Mouse (Mus musculus) small intestine, adult 2 months (tissue): ENCODE measurements around the gene CT030661.1. TPM values are rescaled to one million over a fixed set of nuclear protein-coding genes. Genes with fewer than 3 reads are reported as not detected.
"Not testable (repeated sequence)": the region's sequence is repeated elsewhere in the genome, so short reads cannot be mapped to it uniquely, and the experiment has no call there.

Experiments used
- H3K27ac ChIP-seq: fragments of 200-500 bp; 2 replicates; pipeline ENCODE4 v1.5.1; 2012; ENCODE audit warnings: low read depth, low read length, control low read depth, inconsistent platforms; ENCODE audit not compliant: insufficient read depth
- H3K27me3 ChIP-seq: fragments of 200-500 bp; 2 replicates; pipeline ENCODE4 v1.6.1; 2012; ENCODE audit warnings: mild to moderate bottlenecking, moderate library complexity, low read length, inconsistent platforms; ENCODE audit not compliant: control insufficient read depth, insufficient read depth
- H3K36me3 ChIP-seq: fragments of 200-500 bp; 2 replicates; pipeline ENCODE4 v1.6.1; 2012; ENCODE audit warnings: mild to moderate bottlenecking, low read length, control low read depth, inconsistent platforms; ENCODE audit not compliant: control insufficient read depth, insufficient read depth
- H3K4me1 ChIP-seq: fragments of 200-500 bp; 2 replicates; pipeline ENCODE4 v1.6.1; 2012; ENCODE audit warnings: low read length, inconsistent platforms, mixed read lengths; ENCODE audit not compliant: control insufficient read depth, insufficient read depth, insufficient read length
- H3K4me3 ChIP-seq: fragments of 200-500 bp; 2 replicates; pipeline ENCODE4 v1.5.1; 2012; ENCODE audit warnings: low read depth, mild to moderate bottlenecking, control low read depth, inconsistent platforms, low read length, moderate library complexity
- CTCF ChIP-seq: fragments of 200-500 bp; IDR thresholded peaks from 2 replicates; pipeline ENCODE4 v1.5.1; 2012; ENCODE audit warnings: low read depth, mild to moderate bottlenecking, control low read depth, inconsistent platforms, low read length, moderate library complexity, mixed read lengths; ENCODE audit not compliant: insufficient replicate concordance, insufficient read length; ENCODE audit errors: extremely low read depth
- POLR2A ChIP-seq: fragments of 200-500 bp; IDR thresholded peaks from 2 replicates; pipeline ENCODE4 v1.6.1; 2012; ENCODE audit warnings: low read depth, mild to moderate bottlenecking, control low read depth, inconsistent platforms, low read length, moderate library complexity
- WGBS: fragments of 180-500 bp; shearing (Covaris S2); methylation state at CpG from one replicate; pipeline ENCODE4 v1.1.7; 2018; 5-methylcytosine and 5-hydroxymethylcytosine counted together
- polyA plus RNA-seq: library from polyadenylated mRNA; depleted of rRNA; stranded (reverse); fragments of >200 nt; gene quantifications from 2 replicates; pipeline ENCODE4 v1.2.3, GENCODE M21; 2012; rRNA removed

Gene CT030661.1
- 0.09 and 0.18 TPM in 2 replicates for polyA plus RNA-seq

DNA sequence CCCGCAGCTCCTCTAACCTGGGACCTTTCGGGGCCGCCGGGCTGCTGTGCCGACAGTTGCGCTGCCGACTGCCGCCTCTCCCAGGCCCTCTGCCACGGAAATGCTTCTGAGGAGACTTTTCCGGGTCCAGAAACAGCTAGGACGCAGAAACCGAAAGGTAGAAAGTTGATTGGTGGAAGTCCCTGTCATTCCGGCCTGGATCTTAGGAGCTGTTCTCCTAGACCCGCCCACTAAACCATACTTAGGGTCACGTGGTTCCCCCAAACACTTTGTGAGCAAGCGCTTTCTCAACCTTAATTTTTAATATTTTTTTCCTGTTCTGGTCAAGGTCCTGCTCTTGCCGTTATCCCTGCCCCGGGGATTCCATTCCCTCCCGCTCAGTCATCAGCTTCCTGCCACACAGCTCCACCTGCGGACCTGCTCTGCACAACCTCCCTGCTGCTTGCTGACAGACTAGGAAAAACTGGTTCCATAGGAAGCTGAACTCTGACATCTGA is at the start of gene CT030661.1:
TSS of gene CT030661.1 (minus strand) at position 108 of the 497 bp plus-strand sequence.
- Histone ChIP-seq H3K27ac (peak within 1 kb of the TSS; percentile 82), H3K4me3 (peak within 1 kb of the TSS; percentile 85)
- peak; percentile 85 for TF ChIP-seq POLR2A
- not testable (repeated sequence) for H3K27me3 ChIP-seq, H3K36me3 ChIP-seq, H3K4me1 ChIP-seq
- under 1% methylated on average over 20 of the region's 20 CpGs for WGBS

DNA sequence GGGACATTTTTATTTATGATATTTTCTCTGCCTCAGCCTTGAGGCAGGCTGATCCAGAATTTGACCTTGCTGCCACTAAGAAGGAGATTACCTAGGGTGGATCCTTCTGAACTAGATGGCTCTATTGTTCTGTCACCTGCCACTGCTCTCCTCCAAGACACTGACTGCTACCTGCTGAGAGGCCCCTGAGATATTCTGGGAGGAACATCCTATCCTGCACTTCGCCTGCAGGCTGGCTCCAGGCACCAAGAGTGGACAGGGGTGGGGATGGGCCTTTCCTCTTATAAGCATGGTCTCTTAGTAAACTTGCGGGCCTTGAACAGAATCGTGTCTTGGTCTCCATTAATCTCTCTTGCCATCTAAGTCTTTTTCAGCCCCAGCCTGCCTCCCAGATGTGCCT is 49.3 kb upstream of the CT030661.1 start:
- WGBS = over 99% methylated on average over 3 of the region's 3 CpGs
- no peak overlapping the region for H3K27ac ChIP-seq

GRCm38 (mm10) chr17:22361101-22361781 is 46.6 kb upstream of the CT030661.1 start, which contains the start of the genes Zfp944 and Zfp758:
TSS of gene Zfp944 (minus strand) at chr17:22361400.
TSS of gene Zfp758 (plus strand) at chr17:22361453.
- H3K36me3 ChIP-seq, H3K4me1 ChIP-seq, H3K27me3 ChIP-seq: not testable (repeated sequence)
- Histone ChIP-seq H3K4me3 (peak within 1 kb of the TSS; percentile 100), H3K27ac (peak within 1 kb of the TSS; percentile 96)
- 2% methylated on average over 33 of the region's 43 CpGs for WGBS

More for the DNA sequence above, 49.3 kb upstream of the CT030661.1 start:
- Histone ChIP-seq H3K4me3 (no peak overlapping the region), H3K27me3 (no peaks in the 10 kb centered on the region), H3K4me1 (peaks cover 5% of the 10 kb centered on the region; the same call in 1 of the 2 replicates), H3K36me3 (peaks cover 2% of the 10 kb centered on the region; the same call in 1 of the 2 replicates)
- TF ChIP-seq CTCF (no peak), POLR2A (no peak)

DNA sequence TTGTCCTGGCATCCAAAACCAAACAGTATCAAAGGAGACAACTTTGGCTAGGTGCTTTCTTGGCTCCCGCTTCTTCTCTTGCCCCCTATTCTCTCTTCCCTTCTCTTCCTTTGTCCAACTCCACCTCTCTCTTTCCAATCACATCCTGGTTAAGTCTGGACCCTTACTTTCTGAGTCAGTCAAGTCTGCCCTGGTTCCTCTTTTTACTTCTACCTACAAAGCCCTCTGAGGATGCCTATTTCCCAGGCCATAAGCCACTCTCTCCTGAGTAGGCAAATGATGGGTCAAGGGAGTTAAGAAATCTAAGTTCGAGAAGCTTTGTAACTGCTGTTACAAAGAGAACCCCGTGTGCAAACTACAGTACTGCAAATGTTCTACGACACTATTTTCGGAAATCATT is 45.9 kb upstream of the CT030661.1 start:
- Histone ChIP-seq H3K4me1 (peaks cover 5% of the 10 kb centered on the region; the same call in 1 of the 2 replicates), H3K27ac (no peak overlapping the region), H3K4me3 (peak overlapping the region; percentile 100), H3K36me3 (peaks cover 5% of the 10 kb centered on the region), H3K27me3 (no peaks in the 10 kb centered on the region)
- WGBS = 18% methylated on average over 5 of the region's 5 CpGs
- TF ChIP-seq POLR2A (no peak), CTCF (no peak)

DNA sequence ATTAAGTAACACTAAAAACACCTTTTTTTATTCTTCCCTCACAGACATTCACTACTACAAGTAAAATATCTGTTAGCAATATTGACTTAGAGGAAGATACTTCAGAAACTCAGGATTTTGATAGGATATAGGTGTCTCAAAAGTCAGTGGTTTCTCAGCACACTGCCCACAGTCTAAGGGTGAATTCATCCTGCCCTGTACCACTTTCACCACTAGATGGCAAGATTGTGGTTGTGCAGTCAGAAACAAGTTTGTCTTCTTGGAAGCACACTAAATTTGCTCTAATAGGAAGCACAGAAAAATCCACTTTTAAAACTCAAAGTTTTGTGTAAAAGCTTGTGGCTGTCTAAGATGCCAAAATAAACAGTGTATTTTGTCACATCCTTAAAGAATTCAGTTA is 38.2 kb upstream of the CT030661.1 start:
- no peak for TF ChIP-seq CTCF
- TF ChIP-seq POLR2A = no peak
- H3K36me3 ChIP-seq = peaks cover 15% of the 10 kb centered on the region
- H3K27ac ChIP-seq = no peak overlapping the region
- H3K4me1 ChIP-seq = no peaks in the 10 kb centered on the region
- no peak overlapping the region for H3K4me3 ChIP-seq
- no peaks in the 10 kb centered on the region for H3K27me3 ChIP-seq

- H3K36me3 ChIP-seq, H3K27me3 ChIP-seq, H3K4me1 ChIP-seq: not testable (repeated sequence)
- Histone ChIP-seq H3K4me3 (peak overlapping the region; percentile 24; the same call in 1 of the 2 replicates), H3K27ac (peak overlapping the region; percentile 57; the same call in 1 of the 2 replicates)
- 4% methylated on average over 2 of the region's 2 CpGs for WGBS
Observed at GRCm38 (mm10) chr17:22315247-22315646, 610 bp upstream of the CT030661.1 start.

- not testable (repeated sequence) for H3K4me1 ChIP-seq, H3K27me3 ChIP-seq, H3K36me3 ChIP-seq
- Histone ChIP-seq H3K27ac (peak overlapping the region; percentile 82), H3K4me3 (peak overlapping the region; percentile 85)
- 0% methylated on average over 3 of the region's 3 CpGs for WGBS
Observed at GRCm38 (mm10) chr17:22314219-22314618, 418 bp downstream of the CT030661.1 start.

Other genes starting within 250 kb of the CT030661.1 start
- 0.05 TPM in 1 of 2 replicates, not detected in the other for gene Zfp947, start 148.6 kb downstream of the CT030661.1 start, polyA plus RNA-seq
- gene Zfp994, start 89.2 kb downstream of the CT030661.1 start, polyA plus RNA-seq = 0.03 and 0.04 TPM in 2 replicates
- 1.1 and 2.0 TPM in 2 replicates for gene Zfp944, start 46.6 kb upstream of the CT030661.1 start, polyA plus RNA-seq
- 0.11 and 0.16 TPM in 2 replicates for gene Zfp758, start 46.6 kb upstream of the CT030661.1 start, polyA plus RNA-seq
- 1.2 and 2.4 TPM in 2 replicates for gene Zfp946, start 109.4 kb upstream of the CT030661.1 start, polyA plus RNA-seq